Mouse (Mus musculus): ENCODE results near the gene Platr17. TPM values are rescaled to one million over a fixed set of nuclear protein-coding genes. Genes with fewer than 3 reads are reported as not detected.

Platr17 gene
- polyA plus RNA-seq, 1 experiment from 2014 or later = not detected

DNA sequence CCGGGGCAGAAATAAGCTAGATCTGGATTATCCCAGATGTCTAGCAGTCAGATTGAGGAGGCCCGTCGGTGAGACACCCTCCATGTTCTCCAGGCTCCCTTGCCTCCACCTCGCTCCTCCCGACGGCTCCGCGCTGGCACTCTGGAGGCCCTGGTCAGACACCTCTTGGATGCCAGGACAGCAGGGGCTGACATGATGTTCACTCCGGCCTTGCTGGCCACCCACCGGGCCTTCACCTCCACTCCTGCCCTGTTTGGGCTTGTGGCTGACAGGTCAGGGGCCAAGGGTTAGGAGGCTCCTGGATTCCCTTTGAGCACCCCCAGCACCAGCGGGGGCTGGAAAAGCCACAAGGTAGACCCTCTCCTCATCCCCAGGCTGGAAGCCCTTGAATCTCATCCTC, 27.0 kb downstream of the Platr17 start:
- H3K9me3 ChIP-seq (replicated peaks; ENCODE audit: control insufficient read depth, low read length) = no peaks in the 10 kb centered on the region
- peaks cover 13% of the 10 kb centered on the region for H3K4me1 ChIP-seq (ENCODE audit: control insufficient read depth, insufficient read depth, low read length)
- H3K27me3 ChIP-seq (replicated peaks; ENCODE audit: control insufficient read depth, insufficient read depth, low read length) = no peaks in the 10 kb centered on the region
- ATAC-seq (no peak), DNase-seq (ENCODE audit: low spot score) (no peak)
- H3K4me2 ChIP-seq (ENCODE audit: low read length) = no peak overlapping the region
- H3K36me3 ChIP-seq (ENCODE audit: control insufficient read depth, insufficient read depth, low read length) = peaks cover 39% of the 10 kb centered on the region
- no peak overlapping the region; the same call in 1 of the 2 replicates for H3K4me3 ChIP-seq (ENCODE audit: low read depth, low read length)
- 90% methylated on average over 11 of the region's 11 CpGs for WGBS
- no peak overlapping the region for H3K27ac ChIP-seq (ENCODE audit: low read depth, low read length)
- H3K9ac ChIP-seq (ENCODE audit: low read length) = no peak overlapping the region; the same call in 1 of the 2 replicates

GRCm38 (mm10) chr17:33932448-33932847, 27.5 kb downstream of the Platr17 start:
- H3K27me3 ChIP-seq (replicated peaks; ENCODE audit: control insufficient read depth, insufficient read depth, low read length) = no peaks in the 10 kb centered on the region
- H3K4me1 ChIP-seq (ENCODE audit: control insufficient read depth, insufficient read depth, low read length) = peaks cover 13% of the 10 kb centered on the region
- DNase-seq (ENCODE audit: low spot score) (no peak), ATAC-seq (no peak)
- H3K27ac ChIP-seq (ENCODE audit: low read depth, low read length) = no peak overlapping the region
- no peak overlapping the region for H3K4me3 ChIP-seq (ENCODE audit: low read depth, low read length)
- H3K9ac ChIP-seq (ENCODE audit: low read length) = no peak overlapping the region
- H3K4me2 ChIP-seq (ENCODE audit: low read length) = no peak overlapping the region
- peaks cover 44% of the 10 kb centered on the region for H3K36me3 ChIP-seq (ENCODE audit: control insufficient read depth, insufficient read depth, low read length)
- H3K9me3 ChIP-seq (replicated peaks; ENCODE audit: control insufficient read depth, low read length) = no peaks in the 10 kb centered on the region
- 89% methylated on average over 14 of the region's 14 CpGs for WGBS

GRCm38 (mm10) chr17:33932970-33933369, 28.0 kb downstream of the Platr17 start:
- no peak overlapping the region for H3K4me2 ChIP-seq (ENCODE audit: low read length)

DNA sequence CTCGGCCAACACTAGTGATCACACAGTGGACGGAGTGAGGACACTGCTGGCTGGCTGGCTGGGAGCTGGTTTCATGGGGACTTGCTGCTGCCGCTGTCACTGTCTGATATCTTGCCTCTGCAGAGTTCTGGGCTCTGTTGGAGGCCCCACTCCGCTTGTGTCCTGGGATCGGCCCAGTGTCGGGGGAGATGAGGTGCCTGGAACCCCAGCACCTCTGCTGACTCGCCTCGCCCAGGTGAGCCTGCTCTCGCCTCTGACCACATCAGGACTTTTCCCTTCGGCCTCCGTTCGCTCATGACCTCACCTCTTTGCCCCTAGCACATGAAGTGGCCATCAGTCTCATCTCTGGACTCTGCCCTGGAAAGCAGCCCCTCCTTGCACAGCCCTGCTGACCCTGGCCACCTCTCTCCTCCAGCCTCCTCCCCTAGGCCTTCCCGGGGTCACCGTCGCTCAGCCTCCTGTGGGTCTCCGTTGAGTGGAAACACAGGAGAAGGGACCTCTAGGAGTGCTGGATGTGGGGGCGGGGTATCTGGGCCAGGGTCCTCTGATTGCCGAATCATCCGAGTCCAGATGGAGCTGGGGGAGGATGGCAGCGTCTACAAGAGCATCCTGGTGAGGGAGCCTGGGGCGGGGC, 30.6 kb downstream of the Platr17 start:
- H3K4me1 ChIP-seq (ENCODE audit: control insufficient read depth, insufficient read depth, low read length) = peaks cover 12% of the 10 kb centered on the region
- H3K36me3 ChIP-seq (ENCODE audit: control insufficient read depth, insufficient read depth, low read length) = peaks cover 56% of the 10 kb centered on the region
- no peak overlapping the region for H3K27ac ChIP-seq (ENCODE audit: low read depth, low read length)
- no peaks in the 10 kb centered on the region for H3K27me3 ChIP-seq (replicated peaks; ENCODE audit: control insufficient read depth, insufficient read depth, low read length)
- DNase-seq (ENCODE audit: low spot score) (no peak), ATAC-seq (no peak)
- H3K9ac ChIP-seq (ENCODE audit: low read length) = no peak overlapping the region
- H3K4me2 ChIP-seq (ENCODE audit: low read length) = no peak overlapping the region
- WGBS = 86% methylated on average over 21 of the region's 21 CpGs
- no peaks in the 10 kb centered on the region for H3K9me3 ChIP-seq (replicated peaks; ENCODE audit: control insufficient read depth, low read length)
- H3K4me3 ChIP-seq (ENCODE audit: low read depth, low read length) = no peak overlapping the region

More at GRCm38 (mm10) chr17:33932970-33933369, 28.0 kb downstream of the Platr17 start:
- 90% methylated on average over 15 of the region's 15 CpGs for WGBS
- H3K9me3 ChIP-seq (replicated peaks; ENCODE audit: control insufficient read depth, low read length) = no peaks in the 10 kb centered on the region
- no peak overlapping the region for H3K27ac ChIP-seq (ENCODE audit: low read depth, low read length)
- DNase-seq (ENCODE audit: low spot score) = no peak
- peaks cover 47% of the 10 kb centered on the region for H3K36me3 ChIP-seq (ENCODE audit: control insufficient read depth, insufficient read depth, low read length)
- no peak for ATAC-seq
- no peak overlapping the region for H3K9ac ChIP-seq (ENCODE audit: low read length)
- H3K4me1 ChIP-seq (ENCODE audit: control insufficient read depth, insufficient read depth, low read length) = peaks cover 13% of the 10 kb centered on the region
- H3K27me3 ChIP-seq (replicated peaks; ENCODE audit: control insufficient read depth, insufficient read depth, low read length) = no peaks in the 10 kb centered on the region
- no peak overlapping the region for H3K4me3 ChIP-seq (ENCODE audit: low read depth, low read length)

DNA sequence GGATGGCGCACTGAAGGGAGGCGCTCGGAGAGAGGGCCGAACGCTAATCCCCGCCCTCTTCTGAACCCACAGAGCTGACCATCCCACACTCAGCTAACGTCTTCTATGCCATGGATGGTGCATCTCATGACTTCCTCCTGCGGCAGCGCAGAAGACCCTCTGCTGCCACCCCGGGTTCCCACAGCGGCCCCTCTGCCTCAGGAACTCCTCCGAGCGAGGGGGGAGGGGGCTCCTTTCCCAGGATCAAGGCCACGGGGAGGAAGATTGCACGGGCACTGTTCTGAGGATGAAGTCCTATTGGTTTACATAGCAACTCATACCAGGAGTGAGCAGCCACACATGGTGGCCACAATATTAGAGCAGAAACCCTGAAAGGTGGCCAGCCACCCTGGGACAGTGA, 32.1 kb downstream of the Platr17 start:
- Histone ChIP-seq H3K4me1 (ENCODE audit: control insufficient read depth, insufficient read depth, low read length) (peaks cover 10% of the 10 kb centered on the region), H3K27me3 (replicated peaks; ENCODE audit: control insufficient read depth, insufficient read depth, low read length) (no peaks in the 10 kb centered on the region), H3K9ac (ENCODE audit: low read length) (no peak overlapping the region), H3K9me3 (replicated peaks; ENCODE audit: control insufficient read depth, low read length) (no peaks in the 10 kb centered on the region), H3K36me3 (ENCODE audit: control insufficient read depth, insufficient read depth, low read length) (peaks cover 58% of the 10 kb centered on the region), H3K4me2 (ENCODE audit: low read length) (no peak overlapping the region), H3K4me3 (ENCODE audit: low read depth, low read length) (no peak overlapping the region), H3K27ac (ENCODE audit: low read depth, low read length) (no peak overlapping the region)
- ATAC-seq = no peak
- 90% methylated on average over 15 of the region's 15 CpGs for WGBS
- no peak for DNase-seq (ENCODE audit: low spot score)

DNA sequence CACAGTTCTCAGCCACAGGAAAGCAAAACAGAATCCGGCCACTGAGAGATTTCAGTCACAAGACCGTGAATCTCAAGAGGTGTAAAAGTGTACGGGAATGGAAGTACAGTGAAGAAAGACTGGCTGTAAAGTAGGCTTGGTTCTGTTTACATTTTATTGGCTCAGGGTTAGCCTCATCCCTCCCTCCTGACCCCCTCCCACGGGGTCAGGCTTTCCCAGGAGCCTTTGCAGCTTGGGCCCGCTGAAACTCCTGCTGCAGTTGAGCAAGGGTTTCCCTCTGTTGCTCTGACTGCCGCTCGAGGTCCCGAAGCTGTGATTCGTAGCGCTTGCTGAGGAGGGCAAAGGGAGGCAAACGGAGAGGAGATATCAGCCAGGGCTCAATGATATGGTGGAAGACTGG, 33.8 kb downstream of the Platr17 start:
- ATAC-seq (no peak), DNase-seq (ENCODE audit: low spot score) (no peak)
- H3K36me3 ChIP-seq (ENCODE audit: control insufficient read depth, insufficient read depth, low read length) = peaks cover 53% of the 10 kb centered on the region
- H3K4me3 ChIP-seq (ENCODE audit: low read depth, low read length) = 0 out of 2 replicates have a peak overlapping the region, but pooled peaks have one; percentile 62
- no peak overlapping the region for H3K27ac ChIP-seq (ENCODE audit: low read depth, low read length)
- no peak overlapping the region; the same call in 1 of the 2 replicates for H3K4me2 ChIP-seq (ENCODE audit: low read length)
- no peak overlapping the region; the same call in 1 of the 2 replicates for H3K9ac ChIP-seq (ENCODE audit: low read length)
- 90% methylated on average over 11 of the region's 11 CpGs for WGBS
- no peaks in the 10 kb centered on the region for H3K9me3 ChIP-seq (replicated peaks; ENCODE audit: control insufficient read depth, low read length)
- H3K27me3 ChIP-seq (replicated peaks; ENCODE audit: control insufficient read depth, insufficient read depth, low read length) = no peaks in the 10 kb centered on the region
- H3K4me1 ChIP-seq (ENCODE audit: control insufficient read depth, insufficient read depth, low read length) = peaks cover 10% of the 10 kb centered on the region

DNA sequence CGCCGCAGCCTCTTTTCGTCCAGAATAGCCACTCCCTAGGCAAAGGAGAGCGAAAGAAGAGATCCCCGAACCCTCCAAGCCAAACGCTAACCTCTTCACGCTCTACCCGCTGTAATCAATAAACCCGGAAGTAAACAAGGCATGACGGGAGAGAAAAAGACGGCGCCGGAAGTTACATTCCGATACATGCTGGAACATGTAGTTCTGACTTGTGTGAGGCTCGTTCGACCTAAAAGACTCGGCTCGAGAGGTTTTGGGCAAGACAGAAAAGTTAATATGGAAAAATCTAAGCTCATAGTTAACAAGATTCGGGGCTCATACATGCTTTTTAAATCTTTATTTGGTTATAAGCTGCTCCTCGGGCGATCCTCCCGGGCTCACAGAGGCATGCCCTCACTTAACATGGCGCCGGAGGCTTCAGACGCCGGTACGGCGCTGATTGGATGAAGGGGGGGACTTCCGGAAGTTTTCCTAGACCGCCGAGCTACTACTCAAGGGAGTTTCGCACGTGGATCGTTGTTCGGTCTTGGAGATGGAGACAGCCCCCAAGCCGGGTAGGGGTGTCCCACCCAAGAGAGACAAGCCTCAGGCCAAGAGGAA, 35.4 kb downstream of the Platr17 start, which contains the start of the genes Pfdn6 and Wdr46:
Gene Pfdn6 (minus strand): TSS at position 138 of the 600 bp plus-strand sequence.
Gene Wdr46 (plus strand): TSS at position 455 of the 600 bp plus-strand sequence.
- no peaks in the 10 kb centered on the region for H3K27me3 ChIP-seq (replicated peaks; ENCODE audit: control insufficient read depth, insufficient read depth, low read length)
- H3K27ac ChIP-seq (ENCODE audit: low read depth, low read length) = no peak within 1 kb of the TSS
- peak; percentile 97 for DNase-seq (ENCODE audit: low spot score)
- H3K4me2 ChIP-seq (ENCODE audit: low read length) = peak within 1 kb of the TSS; percentile 94
- WGBS = under 1% methylated on average over 36 of the region's 36 CpGs
- ATAC-seq = peak; percentile 95
- peaks cover 10% of the 10 kb centered on the region for H3K4me1 ChIP-seq (ENCODE audit: control insufficient read depth, insufficient read depth, low read length)
- H3K9ac ChIP-seq (ENCODE audit: low read length) = peak within 1 kb of the TSS; percentile 68
- H3K4me3 ChIP-seq (ENCODE audit: low read depth, low read length) = peak within 1 kb of the TSS; percentile 62
- no peaks in the 10 kb centered on the region for H3K9me3 ChIP-seq (replicated peaks; ENCODE audit: control insufficient read depth, low read length)
- H3K36me3 ChIP-seq (ENCODE audit: control insufficient read depth, insufficient read depth, low read length) = peaks cover 58% of the 10 kb centered on the region

- WGBS = 2% methylated on average over 26 of the region's 26 CpGs
Observed at GRCm38 (mm10) chr17:33940981-33941380, 36.0 kb downstream of the Platr17 start.

DNA sequence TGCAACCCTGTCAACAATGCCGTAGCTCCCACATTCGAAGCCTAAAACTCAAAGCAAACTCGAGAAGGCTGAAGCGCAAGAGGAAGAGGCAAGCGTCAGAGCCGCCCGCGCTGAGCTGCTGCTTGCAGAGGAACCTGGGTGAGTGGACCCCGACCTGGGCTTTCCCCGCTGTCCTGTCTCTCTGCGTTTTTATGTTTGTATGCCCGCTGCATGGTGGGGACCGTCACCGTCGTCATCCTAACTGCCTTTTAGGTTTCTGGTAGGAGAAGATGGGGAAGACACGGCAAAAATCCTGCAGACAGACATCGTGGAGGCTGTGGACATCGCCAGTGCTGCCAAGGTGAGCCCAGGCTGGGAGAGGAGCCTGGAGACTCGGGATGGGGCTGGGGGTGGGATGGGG, 36.4 kb downstream of the Platr17 start:
- Histone ChIP-seq H3K27me3 (replicated peaks; ENCODE audit: control insufficient read depth, insufficient read depth, low read length) (no peaks in the 10 kb centered on the region), H3K4me3 (ENCODE audit: low read depth, low read length) (peak overlapping the region; percentile 62), H3K9ac (ENCODE audit: low read length) (peak overlapping the region; percentile 68), H3K36me3 (ENCODE audit: control insufficient read depth, insufficient read depth, low read length) (peaks cover 62% of the 10 kb centered on the region), H3K4me1 (ENCODE audit: control insufficient read depth, insufficient read depth, low read length) (peaks cover 10% of the 10 kb centered on the region), H3K4me2 (ENCODE audit: low read length) (peak overlapping the region; percentile 94), H3K27ac (ENCODE audit: low read depth, low read length) (no peak overlapping the region), H3K9me3 (replicated peaks; ENCODE audit: control insufficient read depth, low read length) (no peaks in the 10 kb centered on the region)
- WGBS = 69% methylated on average over 19 of the region's 19 CpGs
- DNase-seq (ENCODE audit: low spot score) (no peak), ATAC-seq (no peak)

More at GRCm38 (mm10) chr17:33940981-33941380, 36.0 kb downstream of the Platr17 start:
- ATAC-seq (peak; percentile 2; the same call in 1 of the 2 replicates), DNase-seq (ENCODE audit: low spot score) (no peak)
- Histone ChIP-seq H3K27ac (ENCODE audit: low read depth, low read length) (no peak overlapping the region), H3K9ac (ENCODE audit: low read length) (peak overlapping the region; percentile 68), H3K4me2 (ENCODE audit: low read length) (peak overlapping the region; percentile 94), H3K4me3 (ENCODE audit: low read depth, low read length) (peak overlapping the region; percentile 62), H3K4me1 (ENCODE audit: control insufficient read depth, insufficient read depth, low read length) (peaks cover 10% of the 10 kb centered on the region), H3K36me3 (ENCODE audit: control insufficient read depth, insufficient read depth, low read length) (peaks cover 58% of the 10 kb centered on the region), H3K27me3 (replicated peaks; ENCODE audit: control insufficient read depth, insufficient read depth, low read length) (no peaks in the 10 kb centered on the region), H3K9me3 (replicated peaks; ENCODE audit: control insufficient read depth, low read length) (no peaks in the 10 kb centered on the region)
